Mouse (Mus musculus): ENCODE measurements around the gene Sync. TPM values are rescaled to one million over a fixed set of nuclear protein-coding genes. Genes with fewer than 3 reads are reported as not detected.

Gene Sync
- polyA plus RNA-seq, 1 experiment from 2014 or later: 1.7 TPM

- Histone ChIP-seq H3K9ac (replicated peaks; ENCODE audit: low read depth, low read length) (0 out of 2 replicates have a peak overlapping the region, but pooled peaks have one; percentile 3), H3K9me3 (ENCODE audit: control insufficient read depth, low read depth, low read length) (no peaks in the 10 kb centered on the region), H3K36me3 (ENCODE audit: control insufficient read depth, insufficient read depth, low read length) (no peaks in the 10 kb centered on the region), H3K27ac (ENCODE audit: low read length) (no peak overlapping the region), H3K27me3 (ENCODE audit: control insufficient read depth, insufficient read depth, low read length) (0 out of 2 replicates have a peak, but pooled peaks cover 4% of the 10 kb centered on the region), H3K4me3 (ENCODE audit: low read depth, low read length) (peak overlapping the region; percentile 47; the same call in 1 of the 2 replicates), H3K4me2 (replicated peaks; ENCODE audit: low read depth, low read length) (peak overlapping the region; percentile 95), H3K4me1 (ENCODE audit: control insufficient read depth, insufficient read depth, low read length) (peaks cover 19% of the 10 kb centered on the region)
- ATAC-seq (ENCODE audit: insufficient number of reproducible peaks, insufficient read depth, low FRiP score, low read depth): no peak
- 40% methylated on average over 15 of the region's 15 CpGs for WGBS
Observed at GRCm38 (mm10) chr4:129246360-129247301, 40.8 kb upstream of the Sync start.

DNA sequence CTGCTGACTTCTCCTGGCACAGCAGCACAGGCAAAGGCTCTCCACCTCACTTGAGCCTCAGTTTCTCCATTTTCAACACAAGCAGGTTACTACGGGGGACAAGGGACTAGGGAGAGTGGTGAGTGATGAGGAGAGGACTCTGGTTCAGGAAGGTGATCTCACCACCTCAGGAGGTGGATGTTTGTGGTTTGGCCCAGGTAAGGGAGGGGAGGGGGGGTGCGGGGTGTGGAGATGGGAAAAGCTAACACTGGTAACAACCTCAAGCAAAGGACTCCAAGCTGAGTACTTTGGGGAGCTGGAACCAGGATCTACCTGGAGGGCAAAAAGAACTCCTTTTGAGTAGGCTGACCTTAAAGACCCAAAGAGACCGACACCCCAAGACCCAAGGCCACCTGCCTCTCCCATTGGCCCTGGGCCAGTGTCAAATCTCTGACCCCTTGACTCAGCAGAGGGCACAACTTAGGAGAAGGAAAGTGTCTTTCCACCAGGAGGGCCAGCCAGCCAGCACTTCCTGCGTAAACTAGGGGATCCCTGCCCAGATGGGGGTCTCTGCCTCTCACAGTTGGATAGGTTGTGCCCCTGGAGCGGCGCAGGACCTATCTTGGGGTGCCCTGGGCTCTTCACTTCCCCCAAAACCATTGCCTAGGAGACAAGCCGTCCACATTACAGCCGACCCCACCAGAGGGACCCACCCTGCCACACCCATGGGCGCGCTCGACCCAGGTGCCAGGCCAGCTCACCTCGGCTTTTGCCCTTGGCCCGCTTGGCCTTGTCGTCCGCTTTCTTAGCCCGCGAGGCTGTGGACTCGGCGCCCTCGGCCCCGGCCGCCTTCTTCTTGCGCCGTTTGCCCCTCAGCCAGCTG is 39.8 kb upstream of the Sync start:
- no peak for ATAC-seq (ENCODE audit: insufficient number of reproducible peaks, insufficient read depth, low FRiP score, low read depth)
- Histone ChIP-seq H3K4me2 (replicated peaks; ENCODE audit: low read depth, low read length) (peak overlapping the region; percentile 95), H3K36me3 (ENCODE audit: control insufficient read depth, insufficient read depth, low read length) (no peaks in the 10 kb centered on the region), H3K9me3 (ENCODE audit: control insufficient read depth, low read depth, low read length) (no peaks in the 10 kb centered on the region), H3K4me3 (ENCODE audit: low read depth, low read length) (peak overlapping the region; percentile 47), H3K9ac (replicated peaks; ENCODE audit: low read depth, low read length) (peak overlapping the region; percentile 53), H3K4me1 (ENCODE audit: control insufficient read depth, insufficient read depth, low read length) (peaks cover 15% of the 10 kb centered on the region), H3K27ac (ENCODE audit: low read length) (peak overlapping the region; percentile 52; the same call in 1 of the 2 replicates), H3K27me3 (ENCODE audit: control insufficient read depth, insufficient read depth, low read length) (0 out of 2 replicates have a peak, but pooled peaks cover 4% of the 10 kb centered on the region)
- 13% methylated on average over 23 of the region's 24 CpGs for WGBS

GRCm38 (mm10) chr4:129248243-129248767 is 39.1 kb upstream of the Sync start:
- Histone ChIP-seq H3K9me3 (ENCODE audit: control insufficient read depth, low read depth, low read length) (no peaks in the 10 kb centered on the region), H3K4me1 (ENCODE audit: control insufficient read depth, insufficient read depth, low read length) (peaks cover 15% of the 10 kb centered on the region), H3K4me2 (replicated peaks; ENCODE audit: low read depth, low read length) (peak overlapping the region; percentile 95), H3K9ac (replicated peaks; ENCODE audit: low read depth, low read length) (peak overlapping the region; percentile 53), H3K36me3 (ENCODE audit: control insufficient read depth, insufficient read depth, low read length) (no peaks in the 10 kb centered on the region), H3K4me3 (ENCODE audit: low read depth, low read length) (peak overlapping the region; percentile 47), H3K27ac (ENCODE audit: low read length) (peak overlapping the region; percentile 52; the same call in 1 of the 2 replicates), H3K27me3 (ENCODE audit: control insufficient read depth, insufficient read depth, low read length) (0 out of 2 replicates have a peak, but pooled peaks cover 4% of the 10 kb centered on the region)
- under 1% methylated on average over 22 of the region's 74 CpGs for WGBS
- no peak for ATAC-seq (ENCODE audit: insufficient number of reproducible peaks, insufficient read depth, low FRiP score, low read depth)

DNA sequence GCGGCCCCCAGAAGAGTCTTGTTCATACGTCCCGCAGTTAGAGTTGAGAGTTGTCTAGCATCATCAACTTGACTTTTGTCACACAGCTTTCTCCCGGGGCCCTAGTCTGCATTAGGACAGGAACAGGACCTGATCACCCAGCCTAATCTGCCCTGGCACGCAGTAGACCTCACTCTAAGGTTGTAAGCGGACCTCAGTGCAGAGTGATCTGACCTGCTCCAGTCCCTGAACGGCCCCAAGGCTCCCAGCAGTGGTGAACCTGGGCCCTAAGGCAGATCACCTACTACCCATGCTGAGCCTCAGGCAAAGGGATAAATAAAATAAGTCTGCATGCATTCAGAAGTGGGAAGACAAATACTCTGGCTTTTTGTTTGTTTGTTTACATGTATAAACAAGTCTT is 38.1 kb upstream of the Sync start:
- Histone ChIP-seq H3K4me3 (ENCODE audit: low read depth, low read length) (no peak overlapping the region), H3K4me2 (replicated peaks; ENCODE audit: low read depth, low read length) (no peak overlapping the region), H3K36me3 (ENCODE audit: control insufficient read depth, insufficient read depth, low read length) (no peaks in the 10 kb centered on the region), H3K9ac (replicated peaks; ENCODE audit: low read depth, low read length) (no peak overlapping the region), H3K4me1 (ENCODE audit: control insufficient read depth, insufficient read depth, low read length) (peaks cover 15% of the 10 kb centered on the region), H3K27me3 (ENCODE audit: control insufficient read depth, insufficient read depth, low read length) (0 out of 2 replicates have a peak, but pooled peaks cover 4% of the 10 kb centered on the region), H3K27ac (ENCODE audit: low read length) (no peak overlapping the region), H3K9me3 (ENCODE audit: control insufficient read depth, low read depth, low read length) (no peaks in the 10 kb centered on the region)
- ATAC-seq (ENCODE audit: insufficient number of reproducible peaks, insufficient read depth, low FRiP score, low read depth): no peak
- 48% methylated on average over 7 of the region's 7 CpGs for WGBS

GRCm38 (mm10) chr4:129250759-129251481 is 36.5 kb upstream of the Sync start:
- ATAC-seq (ENCODE audit: insufficient number of reproducible peaks, insufficient read depth, low FRiP score, low read depth): peak; percentile 72
- Histone ChIP-seq H3K4me3 (ENCODE audit: low read depth, low read length) (no peak overlapping the region), H3K4me2 (replicated peaks; ENCODE audit: low read depth, low read length) (peak overlapping the region; percentile 14), H3K4me1 (ENCODE audit: control insufficient read depth, insufficient read depth, low read length) (peaks cover 13% of the 10 kb centered on the region), H3K27ac (ENCODE audit: low read length) (peak overlapping the region; percentile 85), H3K36me3 (ENCODE audit: control insufficient read depth, insufficient read depth, low read length) (no peaks in the 10 kb centered on the region), H3K27me3 (ENCODE audit: control insufficient read depth, insufficient read depth, low read length) (0 out of 2 replicates have a peak, but pooled peaks cover 4% of the 10 kb centered on the region), H3K9ac (replicated peaks; ENCODE audit: low read depth, low read length) (no peak overlapping the region), H3K9me3 (ENCODE audit: control insufficient read depth, low read depth, low read length) (no peaks in the 10 kb centered on the region)
- 35% methylated on average over 15 of the region's 15 CpGs for WGBS

DNA sequence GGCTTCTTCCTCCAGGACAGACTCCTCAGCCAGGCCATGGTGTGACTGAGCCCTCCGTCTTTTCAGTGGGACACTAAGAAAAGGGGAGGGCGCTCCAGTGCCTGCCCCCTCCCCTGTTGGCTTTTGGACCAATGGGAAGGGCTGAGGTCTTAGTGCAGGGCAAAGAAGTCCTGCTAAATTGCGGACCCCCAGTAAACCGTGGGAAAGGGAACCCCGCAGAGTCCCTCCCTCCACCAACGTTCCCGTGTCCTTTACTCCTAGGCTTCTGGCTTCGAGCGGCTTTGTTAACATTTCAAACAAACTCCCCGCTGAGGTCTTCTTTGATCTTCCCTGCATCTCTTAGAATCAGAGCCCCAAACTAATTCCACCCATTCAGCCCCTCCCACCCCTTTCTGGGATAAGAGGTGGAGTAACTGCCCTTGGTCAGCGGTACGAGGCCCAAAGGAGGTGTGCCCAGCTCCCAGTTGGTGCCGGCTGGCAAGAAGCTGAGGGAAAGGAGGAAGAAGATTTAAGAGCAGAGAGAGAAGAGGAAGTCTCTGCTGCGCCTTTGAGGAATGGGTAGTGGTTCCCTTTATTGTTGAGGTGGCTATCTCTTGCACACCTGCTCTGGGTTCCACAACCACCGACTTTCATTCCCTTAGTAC is 35.8 kb upstream of the Sync start:
- WGBS: 8% methylated on average over 15 of the region's 15 CpGs
- Histone ChIP-seq H3K4me3 (ENCODE audit: low read depth, low read length) (no peak overlapping the region), H3K27ac (ENCODE audit: low read length) (peak overlapping the region; percentile 85), H3K36me3 (ENCODE audit: control insufficient read depth, insufficient read depth, low read length) (no peaks in the 10 kb centered on the region), H3K4me2 (replicated peaks; ENCODE audit: low read depth, low read length) (peak overlapping the region; percentile 14), H3K9me3 (ENCODE audit: control insufficient read depth, low read depth, low read length) (no peaks in the 10 kb centered on the region), H3K9ac (replicated peaks; ENCODE audit: low read depth, low read length) (no peak overlapping the region), H3K27me3 (ENCODE audit: control insufficient read depth, insufficient read depth, low read length) (0 out of 2 replicates have a peak, but pooled peaks cover 4% of the 10 kb centered on the region), H3K4me1 (ENCODE audit: control insufficient read depth, insufficient read depth, low read length) (peaks cover 15% of the 10 kb centered on the region)
- ATAC-seq (ENCODE audit: insufficient number of reproducible peaks, insufficient read depth, low FRiP score, low read depth): peak; percentile 66

DNA sequence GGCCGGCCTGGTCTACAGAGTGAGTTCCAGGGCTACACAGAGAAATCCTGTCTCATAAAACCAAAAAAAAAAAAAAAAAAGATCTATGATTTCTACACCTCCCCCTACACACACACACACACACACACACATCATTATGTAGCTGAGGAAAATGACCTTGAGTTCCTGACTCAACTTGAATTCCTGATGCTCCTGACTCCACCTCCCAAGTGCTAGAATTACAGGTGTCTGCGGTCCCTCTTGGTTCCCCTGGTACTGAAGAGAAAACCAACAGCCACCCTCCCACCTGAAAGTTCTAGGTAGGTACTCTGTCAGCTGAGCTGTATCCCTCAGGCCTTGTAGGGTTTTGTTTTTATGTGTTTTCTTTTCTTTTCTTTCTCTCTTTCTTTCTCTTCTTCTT is 34.9 kb upstream of the Sync start:
- H3K4me3 ChIP-seq (ENCODE audit: low read depth, low read length): no peak overlapping the region
- H3K27me3 ChIP-seq (ENCODE audit: control insufficient read depth, insufficient read depth, low read length): 0 out of 2 replicates have a peak, but pooled peaks cover 4% of the 10 kb centered on the region
- WGBS: 82% methylated on average over 2 of the region's 2 CpGs
- no peaks in the 10 kb centered on the region for H3K9me3 ChIP-seq (ENCODE audit: control insufficient read depth, low read depth, low read length)
- no peak for ATAC-seq (ENCODE audit: insufficient number of reproducible peaks, insufficient read depth, low FRiP score, low read depth)
- no peak overlapping the region for H3K27ac ChIP-seq (ENCODE audit: low read length)
- peaks cover 21% of the 10 kb centered on the region for H3K4me1 ChIP-seq (ENCODE audit: control insufficient read depth, insufficient read depth, low read length)
- no peak overlapping the region for H3K4me2 ChIP-seq (replicated peaks; ENCODE audit: low read depth, low read length)
- no peak overlapping the region for H3K9ac ChIP-seq (replicated peaks; ENCODE audit: low read depth, low read length)
- H3K36me3 ChIP-seq (ENCODE audit: control insufficient read depth, insufficient read depth, low read length): no peaks in the 10 kb centered on the region

Data from stomach, embryonic 14.5 days (tissue).